Mouse (Mus musculus): Measurements from ENCODE around the gene Kcmf1. TPM values are rescaled to one million over a fixed set of nuclear protein-coding genes. Genes with fewer than 3 reads are reported as not detected.
A peak's percentile ranks its signal among the peaks of the same experiment; 100 is the strongest.

The Kcmf1 gene
- total and polyA plus RNA-seq, 2 experiments from 2014 or later = 50.1 to 80.5 TPM

- ATAC-seq = no peak
- peak overlapping the region; percentile 42; the same call in 1 of the 2 replicates for H3K4me2 ChIP-seq (ENCODE audit: low read depth)
Measured at GRCm38 (mm10) chr6:72825762-72826161, 74.0 kb downstream of the Kcmf1 start.

GRCm38 (mm10) chr6:72824971-72825737 lies 74.6 kb downstream of the Kcmf1 start:
- Histone ChIP-seq H3K9me3 (ENCODE audit: low read length) (no peaks in the 10 kb centered on the region), H3K4me1 (ENCODE audit: insufficient read depth) (peaks cover 8% of the 10 kb centered on the region; the same call in 1 of the 2 replicates), H3K4me2 (ENCODE audit: low read depth) (peak overlapping the region; percentile 42), H3K4me3 (ENCODE audit: low read depth, low read length) (peak overlapping the region; percentile 24), H3K27ac (ENCODE audit: low read depth, low read length) (no peak overlapping the region), H3K36me3 (ENCODE audit: insufficient read depth) (no peaks in the 10 kb centered on the region), H3K27me3 (ENCODE audit: insufficient read depth, low read length) (no peaks in the 10 kb centered on the region; the same call in 1 of the 2 replicates), H3K9ac (peak overlapping the region; percentile 43)
- no peak for TF ChIP-seq CTCF (IDR thresholded peaks at IDR 0.05; ENCODE audit: low read depth)
- WGBS = 2% methylated on average over 26 of the region's 26 CpGs
- ATAC-seq (peak; percentile 43), DNase-seq (no peak)

More at GRCm38 (mm10) chr6:72825762-72826161, 74.0 kb downstream of the Kcmf1 start:
- no peak for TF ChIP-seq CTCF (IDR thresholded peaks at IDR 0.05; ENCODE audit: low read depth)
- Histone ChIP-seq H3K9me3 (ENCODE audit: low read length) (no peaks in the 10 kb centered on the region), H3K27me3 (ENCODE audit: insufficient read depth, low read length) (no peaks in the 10 kb centered on the region; the same call in 1 of the 2 replicates), H3K27ac (ENCODE audit: low read depth, low read length) (no peak overlapping the region), H3K9ac (no peak overlapping the region), H3K4me1 (ENCODE audit: insufficient read depth) (peaks cover 8% of the 10 kb centered on the region; the same call in 1 of the 2 replicates), H3K4me3 (ENCODE audit: low read depth, low read length) (no peak overlapping the region), H3K36me3 (ENCODE audit: insufficient read depth) (no peaks in the 10 kb centered on the region)
- 45% methylated on average over 9 of the region's 9 CpGs for WGBS
- no peak for DNase-seq

- Histone ChIP-seq H3K9me3 (ENCODE audit: low read length) (no peaks in the 10 kb centered on the region), H3K27me3 (ENCODE audit: insufficient read depth, low read length) (no peaks in the 10 kb centered on the region), H3K4me2 (ENCODE audit: low read depth) (no peak overlapping the region), H3K4me1 (ENCODE audit: insufficient read depth) (no peaks in the 10 kb centered on the region), H3K36me3 (ENCODE audit: insufficient read depth) (no peaks in the 10 kb centered on the region), H3K27ac (ENCODE audit: low read depth, low read length) (no peak overlapping the region), H3K4me3 (ENCODE audit: low read depth, low read length) (no peak overlapping the region), H3K9ac (no peak overlapping the region)
- no peak for DNase-seq
- TF ChIP-seq CTCF (IDR thresholded peaks at IDR 0.05; ENCODE audit: low read depth) = no peak
- ATAC-seq = no peak; the same call in 1 of the 2 replicates
- WGBS = 76% methylated on average over 9 of the region's 9 CpGs
Measured at GRCm38 (mm10) chr6:72813456-72813855, 86.3 kb downstream of the Kcmf1 start.

- TF ChIP-seq CTCF (IDR thresholded peaks at IDR 0.05; ENCODE audit: low read depth) = no peak
- WGBS = 73% methylated on average over 7 of the region's 7 CpGs
- H3K27me3 ChIP-seq (ENCODE audit: insufficient read depth, low read length) = no peaks in the 10 kb centered on the region
- ATAC-seq (no peak), DNase-seq (no peak)
- H3K4me3 ChIP-seq (ENCODE audit: low read depth, low read length) = no peak overlapping the region
- H3K27ac ChIP-seq (ENCODE audit: low read depth, low read length) = no peak overlapping the region
- no peaks in the 10 kb centered on the region for H3K4me1 ChIP-seq (ENCODE audit: insufficient read depth)
- no peaks in the 10 kb centered on the region for H3K36me3 ChIP-seq (ENCODE audit: insufficient read depth)
- H3K4me2 ChIP-seq (ENCODE audit: low read depth) = no peak overlapping the region
- no peaks in the 10 kb centered on the region for H3K9me3 ChIP-seq (ENCODE audit: low read length)
- H3K9ac ChIP-seq = no peak overlapping the region
Measured at GRCm38 (mm10) chr6:72810248-72810647, 89.5 kb downstream of the Kcmf1 start.

- Histone ChIP-seq H3K4me1 (ENCODE audit: insufficient read depth) (no peaks in the 10 kb centered on the region), H3K4me3 (ENCODE audit: low read depth, low read length) (no peak overlapping the region), H3K9me3 (ENCODE audit: low read length) (no peaks in the 10 kb centered on the region), H3K36me3 (ENCODE audit: insufficient read depth) (no peaks in the 10 kb centered on the region), H3K9ac (no peak overlapping the region), H3K27me3 (ENCODE audit: insufficient read depth, low read length) (no peaks in the 10 kb centered on the region), H3K4me2 (ENCODE audit: low read depth) (no peak overlapping the region), H3K27ac (ENCODE audit: low read depth, low read length) (no peak overlapping the region)
- no peak for TF ChIP-seq CTCF (IDR thresholded peaks at IDR 0.05; ENCODE audit: low read depth)
- DNase-seq = no peak
- no peak for ATAC-seq
- 74% methylated on average over 4 of the region's 4 CpGs for WGBS
Measured at GRCm38 (mm10) chr6:72809522-72810149, 90.1 kb downstream of the Kcmf1 start.

DNA sequence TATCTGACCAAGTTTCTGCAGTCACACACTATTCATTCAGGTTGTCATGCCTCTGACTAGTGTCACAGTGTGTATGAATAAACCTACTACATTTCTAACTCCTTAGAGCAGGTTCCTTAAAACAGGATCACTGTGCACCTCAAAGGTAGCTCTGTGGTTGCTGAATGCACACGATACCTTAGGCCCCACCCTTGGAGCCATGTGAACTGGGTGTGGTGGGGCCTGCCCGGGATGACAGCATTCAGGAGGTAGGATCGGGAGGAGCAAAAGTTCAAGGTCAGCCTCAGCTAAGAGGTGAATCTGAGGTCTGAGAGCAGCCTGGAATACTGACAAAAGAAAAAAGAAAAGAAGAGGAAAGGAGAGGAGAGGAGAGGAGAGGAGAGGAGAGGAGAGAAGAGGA lies 91.4 kb downstream of the Kcmf1 start:
- TF ChIP-seq CTCF (IDR thresholded peaks at IDR 0.05; ENCODE audit: low read depth) = no peak
- Histone ChIP-seq H3K4me3 (ENCODE audit: low read depth, low read length) (no peak overlapping the region), H3K27ac (ENCODE audit: low read depth, low read length) (no peak overlapping the region), H3K4me2 (ENCODE audit: low read depth) (no peak overlapping the region), H3K4me1 (ENCODE audit: insufficient read depth) (no peaks in the 10 kb centered on the region), H3K36me3 (ENCODE audit: insufficient read depth) (no peaks in the 10 kb centered on the region), H3K9me3 (ENCODE audit: low read length) (no peaks in the 10 kb centered on the region), H3K9ac (no peak overlapping the region), H3K27me3 (ENCODE audit: insufficient read depth, low read length) (no peaks in the 10 kb centered on the region)
- ATAC-seq (no peak), DNase-seq (no peak)
- WGBS = 77% methylated on average over 3 of the region's 3 CpGs

- Histone ChIP-seq H3K27ac (ENCODE audit: low read depth, low read length) (no peak overlapping the region), H3K27me3 (ENCODE audit: insufficient read depth, low read length) (no peaks in the 10 kb centered on the region), H3K9ac (no peak overlapping the region), H3K4me3 (ENCODE audit: low read depth, low read length) (no peak overlapping the region), H3K4me2 (ENCODE audit: low read depth) (no peak overlapping the region), H3K9me3 (ENCODE audit: low read length) (no peaks in the 10 kb centered on the region), H3K4me1 (ENCODE audit: insufficient read depth) (no peaks in the 10 kb centered on the region), H3K36me3 (ENCODE audit: insufficient read depth) (no peaks in the 10 kb centered on the region)
- TF ChIP-seq CTCF (IDR thresholded peaks at IDR 0.05; ENCODE audit: low read depth) = no peak
- no peak for ATAC-seq
- 86% methylated on average over 6 of the region's 6 CpGs for WGBS
- DNase-seq = no peak
Measured at GRCm38 (mm10) chr6:72803669-72804068, 96.1 kb downstream of the Kcmf1 start.

All from forebrain, postnatal 0 days (tissue).